ENCODE assay signal across 21 mouse cellular contexts in genomic region chr17:83499692-83500091, GRCm38 (mm10).
"Had no signal": no experiment of that assay in that cellular context is flagged by ENCODE, and none has a peak within 500 bp of the region (broad histone marks: within the 10 kb centered on the region; RNA-seq: fewer than 3 reads in every experiment).

No protein-coding gene starts in this region.

- H3K27me3 ChIP-seq: liver, embryonic 13.5 days; liver, embryonic 15.5 days; lung, embryonic 15.5 days; megakaryocyte, embryonic 14.5 days; midbrain, embryonic 12.5 days; midbrain, embryonic 15.5 days; neural tube, embryonic 13.5 days; neural tube, embryonic 15.5 days had no signal

- H3K4me2 ChIP-seq: liver, embryonic 13.5 days; liver, embryonic 15.5 days; lung, embryonic 15.5 days; midbrain, embryonic 12.5 days; midbrain, embryonic 15.5 days; neural tube, embryonic 13.5 days; neural tube, embryonic 15.5 days had no signal

- H3K4me3 ChIP-seq: liver, embryonic 13.5 days; liver, embryonic 15.5 days; lung, embryonic 15.5 days; megakaryocyte, embryonic 14.5 days; midbrain, embryonic 12.5 days; midbrain, embryonic 15.5 days; neural tube, embryonic 13.5 days; neural tube, embryonic 15.5 days had no signal

- H3K4me1 ChIP-seq: liver, embryonic 13.5 days; lung, embryonic 15.5 days; midbrain, embryonic 12.5 days; midbrain, embryonic 15.5 days; neural tube, embryonic 13.5 days; neural tube, embryonic 15.5 days had no signal

- DNase-seq: liver, embryonic 13.5 days; lung, adult 2 months; lung, postnatal 14 days; lung, postnatal 36 days; retina, postnatal 1 day; right cerebral cortex, adult 18-20 months; right cerebral cortex, postnatal 25 days; right cerebral cortex, postnatal 4 days; spleen, adult 18-20 months; thymus, adult 18-20 months; thymus, postnatal 14 days; thymus, postnatal 36 days had no signal

- ATAC-seq: lung, postnatal 0 days; midbrain, embryonic 15.5 days had no signal

- H3K27ac ChIP-seq: liver, embryonic 13.5 days; liver, embryonic 15.5 days; lung, embryonic 15.5 days; macrophage; midbrain, embryonic 12.5 days; midbrain, embryonic 15.5 days; neural tube, embryonic 13.5 days; neural tube, embryonic 15.5 days had no signal

- H3K9me3 ChIP-seq: liver, embryonic 15.5 days; lung, embryonic 15.5 days; midbrain, embryonic 12.5 days; midbrain, embryonic 15.5 days had no signal

- H3K9ac ChIP-seq: liver, embryonic 13.5 days; liver, embryonic 15.5 days; lung, embryonic 15.5 days; midbrain, embryonic 12.5 days; midbrain, embryonic 15.5 days; neural tube, embryonic 13.5 days; neural tube, embryonic 15.5 days had no signal
